Mouse (Mus musculus) hindbrain, embryonic 11.5 days (tissue): ENCODE data around the gene Grasp. TPM values are rescaled to one million over a fixed set of nuclear protein-coding genes. Genes with fewer than 3 reads are reported as not detected.
A peak's percentile ranks its signal among the peaks of the same experiment; 100 is the strongest.

Experiments used
- ATAC-seq: fragments of 200-750 bp; cut with Nextera tagmentation; 2 replicates; pipeline ENCODE4 v1.8.0; 2017; ENCODE audit warnings: mild to moderate bottlenecking, moderate TSS enrichment, moderate library complexity; ENCODE audit not compliant: low FRiP score
- DNase-seq: peaks from one replicate; pipeline ENCODE4 v3.0.0-alpha.2; 2015; ENCODE audit warnings: low spot score
- H3K27ac ChIP-seq: fragments of 300-500 bp; sonication (generic); 2 replicates; pipeline ENCODE4 v1.5.1; 2014; ENCODE audit warnings: mild to moderate bottlenecking, low read depth, low read length
- H3K27me3 ChIP-seq: fragments of 300-500 bp; sonication (generic); 2 replicates; pipeline ENCODE4 v1.6.1; 2014; ENCODE audit warnings: mild to moderate bottlenecking, low read length, moderate library complexity, mixed read lengths; ENCODE audit not compliant: control insufficient read depth, insufficient read depth
- H3K36me3 ChIP-seq: fragments of 300-500 bp; sonication (generic); 2 replicates; pipeline ENCODE4 v1.6.1; 2014; ENCODE audit warnings: mild to moderate bottlenecking, low read length, moderate library complexity, mixed read lengths; ENCODE audit not compliant: control insufficient read depth, insufficient read depth
- H3K4me1 ChIP-seq: fragments of 300-500 bp; sonication (generic); replicated peaks from 2 replicates; pipeline ENCODE4 v1.6.1; 2014; ENCODE audit warnings: low read length, mixed read lengths; ENCODE audit not compliant: control insufficient read depth, insufficient read depth
- H3K4me2 ChIP-seq: fragments of 300-500 bp; sonication (generic); replicated peaks from 2 replicates; pipeline ENCODE4 v1.6.1; 2014; ENCODE audit warnings: mild to moderate bottlenecking, low read depth, low read length
- H3K4me3 ChIP-seq: fragments of 300-500 bp; sonication (generic); 2 replicates; pipeline ENCODE4 v1.5.1; 2014; ENCODE audit warnings: low read depth, low read length
- H3K9ac ChIP-seq: fragments of 300-500 bp; sonication (generic); 2 replicates; pipeline ENCODE4 v1.6.1; 2014; ENCODE audit warnings: low read depth, low read length
- H3K9me3 ChIP-seq: fragments of 300-500 bp; sonication (generic); 2 replicates; pipeline ENCODE4 v1.6.1; 2016; ENCODE audit warnings: low read length; ENCODE audit not compliant: control insufficient read depth
- WGBS: fragments of 180-500 bp; shearing (Covaris S2); extraction: QIAGEN DNeasy Blood & Tissue Kit; methylation state at CpG from one replicate; pipeline ENCODE4 v1.1.7; 2014; 5-methylcytosine and 5-hydroxymethylcytosine counted together
- polyA plus RNA-seq: library from polyadenylated mRNA; unstranded; fragments of >200 nt; fragmentation: Nextera tagmentation; extraction: Ambion mirVana; gene quantifications from 2 replicates; pipeline ENCODE4 v1.2.1, GENCODE M21; 2014

Grasp gene
- polyA plus RNA-seq, 1 experiment from 2014 or later = 4.5 TPM

DNA sequence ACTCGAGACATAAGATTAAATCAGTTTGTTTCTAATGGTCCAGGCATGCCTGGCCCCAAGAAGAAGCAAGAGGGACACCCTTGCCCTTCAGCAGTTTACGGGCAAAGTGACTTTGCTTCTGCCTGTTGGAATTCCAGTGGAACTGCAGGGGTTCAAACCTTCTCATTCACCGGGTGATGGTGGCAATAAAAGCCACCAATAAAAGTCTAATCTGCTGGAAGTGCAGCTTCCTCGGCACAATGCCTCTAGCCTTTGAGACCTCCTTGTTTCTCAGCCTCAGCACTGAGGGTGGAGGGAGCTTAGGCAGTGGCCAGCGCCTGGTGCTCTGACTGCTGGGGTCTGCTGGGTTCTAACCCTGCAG, 42.9 kb upstream of the Grasp start:
- no peaks in the 10 kb centered on the region for H3K9me3 ChIP-seq
- no peaks in the 10 kb centered on the region for H3K36me3 ChIP-seq
- DNase-seq (no peak), ATAC-seq (no peak)
- no peak overlapping the region for H3K4me2 ChIP-seq
- no peak overlapping the region for H3K4me3 ChIP-seq
- WGBS = 30% methylated on average over 5 of the region's 5 CpGs
- no peaks in the 10 kb centered on the region; the same call in 1 of the 2 replicates for H3K4me1 ChIP-seq
- H3K27me3 ChIP-seq = no peaks in the 10 kb centered on the region
- 0 out of 2 replicates have a peak overlapping the region, but pooled peaks have one; percentile 32 for H3K27ac ChIP-seq
- H3K9ac ChIP-seq = no peak overlapping the region

- Histone ChIP-seq H3K4me3 (no peak overlapping the region), H3K4me2 (no peak overlapping the region), H3K9ac (no peak overlapping the region), H3K9me3 (no peaks in the 10 kb centered on the region), H3K4me1 (no peaks in the 10 kb centered on the region), H3K36me3 (no peaks in the 10 kb centered on the region), H3K27me3 (no peaks in the 10 kb centered on the region), H3K27ac (0 out of 2 replicates have a peak overlapping the region, but pooled peaks have one; percentile 32)
- DNase-seq = no peak
- WGBS = 19% methylated on average over 4 of the region's 4 CpGs
- no peak for ATAC-seq
These were observed 42.5 kb upstream of the Grasp start for GRCm38 (mm10) chr15:101181500-101181899.

GRCm38 (mm10) chr15:101182676-101183075, 41.3 kb upstream of the Grasp start:
- H3K4me3 ChIP-seq = no peak overlapping the region
- no peaks in the 10 kb centered on the region for H3K4me1 ChIP-seq
- H3K36me3 ChIP-seq = no peaks in the 10 kb centered on the region
- no peak overlapping the region for H3K27ac ChIP-seq
- no peak overlapping the region for H3K4me2 ChIP-seq
- H3K27me3 ChIP-seq = no peaks in the 10 kb centered on the region
- no peak overlapping the region for H3K9ac ChIP-seq
- no peaks in the 10 kb centered on the region for H3K9me3 ChIP-seq
- DNase-seq (no peak), ATAC-seq (no peak)
- 64% methylated on average over 5 of the region's 5 CpGs for WGBS

DNA sequence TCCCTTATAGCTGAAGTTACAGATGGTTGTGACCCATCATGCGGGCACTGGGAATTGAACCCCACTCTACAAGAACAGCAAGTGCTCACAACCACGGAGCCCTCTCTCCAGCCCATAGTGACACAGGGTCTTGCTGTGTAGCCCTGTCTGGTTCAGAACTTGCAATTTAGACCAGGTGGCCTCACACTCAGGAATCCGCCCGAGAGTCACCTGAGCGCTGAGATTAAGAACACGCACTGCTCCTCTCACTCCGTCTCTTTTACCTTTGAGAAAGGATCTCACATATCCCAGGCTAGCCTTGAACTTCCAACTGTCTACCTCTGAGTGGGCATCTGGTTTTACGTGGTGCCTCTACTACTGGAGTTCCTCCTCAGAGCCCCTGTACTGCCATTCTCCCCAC, 39.7 kb upstream of the Grasp start:
- Histone ChIP-seq H3K4me2 (no peak overlapping the region), H3K27ac (no peak overlapping the region), H3K9ac (no peak overlapping the region), H3K9me3 (no peaks in the 10 kb centered on the region), H3K36me3 (no peaks in the 10 kb centered on the region), H3K4me3 (no peak overlapping the region), H3K27me3 (no peaks in the 10 kb centered on the region), H3K4me1 (no peaks in the 10 kb centered on the region)
- DNase-seq (no peak), ATAC-seq (no peak)
- 99% methylated on average over 8 of the region's 8 CpGs for WGBS

DNA sequence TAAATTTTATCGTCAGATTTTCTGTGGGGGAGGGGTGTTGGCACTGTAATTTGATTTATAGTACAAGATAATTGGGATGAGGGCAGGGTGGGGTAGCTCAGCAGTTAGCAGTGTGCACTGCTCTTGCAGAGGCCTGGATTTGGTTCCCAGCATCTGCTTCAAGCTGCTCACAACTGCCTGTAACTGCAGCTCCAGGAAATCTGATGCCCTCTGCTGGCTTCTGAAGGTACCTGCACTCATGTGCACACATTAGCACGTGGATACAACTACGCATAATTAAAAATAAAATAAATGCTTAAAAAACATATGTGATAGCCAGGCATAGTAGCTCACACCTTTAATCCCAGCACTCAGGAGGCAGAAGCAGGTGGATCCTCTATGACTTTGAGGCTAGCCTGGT, 38.4 kb upstream of the Grasp start:
- 95% methylated on average over 3 of the region's 3 CpGs for WGBS
- H3K9ac ChIP-seq = no peak overlapping the region
- no peak overlapping the region for H3K4me2 ChIP-seq
- DNase-seq = no peak
- H3K36me3 ChIP-seq = no peaks in the 10 kb centered on the region
- H3K27ac ChIP-seq = no peak overlapping the region
- H3K4me1 ChIP-seq = no peaks in the 10 kb centered on the region
- no peak overlapping the region for H3K4me3 ChIP-seq
- no peak for ATAC-seq
- H3K27me3 ChIP-seq = no peaks in the 10 kb centered on the region
- H3K9me3 ChIP-seq = no peaks in the 10 kb centered on the region

- H3K36me3 ChIP-seq = no peaks in the 10 kb centered on the region
- no peak overlapping the region for H3K9ac ChIP-seq
- no peak for ATAC-seq
- no peaks in the 10 kb centered on the region for H3K4me1 ChIP-seq
- no peak overlapping the region for H3K27ac ChIP-seq
- H3K4me3 ChIP-seq = no peak overlapping the region
- no peaks in the 10 kb centered on the region for H3K9me3 ChIP-seq
- no peak overlapping the region for H3K4me2 ChIP-seq
- 86% methylated on average over 5 of the region's 5 CpGs for WGBS
- no peak for DNase-seq
- H3K27me3 ChIP-seq = no peaks in the 10 kb centered on the region
These were observed 36.1 kb upstream of the Grasp start for GRCm38 (mm10) chr15:101187907-101188306.

- H3K27ac ChIP-seq = no peak overlapping the region
- no peaks in the 10 kb centered on the region for H3K9me3 ChIP-seq
- H3K9ac ChIP-seq = no peak overlapping the region
- no peak overlapping the region for H3K4me3 ChIP-seq
- no peaks in the 10 kb centered on the region for H3K4me1 ChIP-seq
- WGBS = 85% methylated on average over 10 of the region's 10 CpGs
- peaks cover 8% of the 10 kb centered on the region for H3K36me3 ChIP-seq
- DNase-seq = no peak
- no peaks in the 10 kb centered on the region for H3K27me3 ChIP-seq
- ATAC-seq = no peak
- no peak overlapping the region for H3K4me2 ChIP-seq
These were observed 33.8 kb upstream of the Grasp start for GRCm38 (mm10) chr15:101189981-101190761.

GRCm38 (mm10) chr15:101190762-101191150, 33.2 kb upstream of the Grasp start:
- DNase-seq (no peak), ATAC-seq (no peak)
- Histone ChIP-seq H3K27ac (no peak overlapping the region), H3K27me3 (no peaks in the 10 kb centered on the region), H3K4me1 (no peaks in the 10 kb centered on the region), H3K36me3 (peaks cover 14% of the 10 kb centered on the region), H3K9me3 (no peaks in the 10 kb centered on the region), H3K4me3 (no peak overlapping the region), H3K4me2 (no peak overlapping the region), H3K9ac (no peak overlapping the region)
- 77% methylated on average over 5 of the region's 5 CpGs for WGBS

- H3K27ac ChIP-seq = no peak overlapping the region
- no peaks in the 10 kb centered on the region for H3K9me3 ChIP-seq
- H3K9ac ChIP-seq = no peak overlapping the region
- no peaks in the 10 kb centered on the region for H3K4me1 ChIP-seq
- H3K27me3 ChIP-seq = no peaks in the 10 kb centered on the region
- no peak for ATAC-seq
- peaks cover 20% of the 10 kb centered on the region for H3K36me3 ChIP-seq
- WGBS = 24% methylated on average over 13 of the region's 13 CpGs
- no peak overlapping the region for H3K4me3 ChIP-seq
- no peak overlapping the region for H3K4me2 ChIP-seq
- DNase-seq = no peak
These were observed 32.3 kb upstream of the Grasp start for GRCm38 (mm10) chr15:101191459-101192259.
